Mouse (Mus musculus) heart, postnatal 0 days (tissue): ENCODE measurements around the gene Wbp11.

ENCODE experiments used
- CTCF ChIP-seq: IDR thresholded peaks from 2 replicates; pipeline ENCODE4 v1.5.1; 2016; ENCODE audit warnings: antibody characterized with exemption, control low read depth, low read depth
- EP300 ChIP-seq: IDR thresholded peaks from 2 replicates; pipeline ENCODE4 v1.6.1; 2016; ENCODE audit warnings: antibody characterized with exemption, low read depth

- TF ChIP-seq CTCF = no peak
- TF ChIP-seq EP300 = peak; percentile 68
Observed at GRCm38 (mm10) chr6:136803739-136804633, 24.0 kb downstream of the Wbp11 start, which contains the start of gene Hist4h4.
